31 mouse cellular contexts compared by ENCODE assay signal in genomic region chr4:101889377-101889776, GRCm38 (mm10). TPM values are rescaled to one million over a fixed set of nuclear protein-coding genes. Genes with fewer than 3 reads are reported as not detected.
DNase-seq lines count a peak whose midpoint lies in the region; ATAC-seq and TF ChIP-seq lines count a peak whose summit lies in the region.
"Had no signal": no experiment of that assay in that cellular context is flagged by ENCODE, and none has a peak within 500 bp of the region (broad histone marks: within the 10 kb centered on the region; RNA-seq: fewer than 3 reads in every experiment).

No protein-coding gene starts in this region.

- in situ Hi-C loops in ES-E14 (cut with MboI; ENCODE audit: low sequenced_read_pairs in 2 of 2, unreplicated experiment in 2 of 2), result no loop called here

- H3K9ac ChIP-seq in ES-Bruce4 (ENCODE audit: low read depth, poor library complexity, severe bottlenecking) (no peak overlapping the region), ES-E14 (ENCODE audit: insufficient read depth, low read depth, low read length, poor library complexity, severe bottlenecking) (no peak overlapping the region)
- H3K9ac ChIP-seq in hindbrain, embryonic 13.5 days, result no peak overlapping the region
- H3K9ac ChIP-seq in lung, postnatal 0 days (replicated peaks; ENCODE audit: low read depth), result no peak overlapping the region
- H3K9ac ChIP-seq: embryonic facial prominence, embryonic 13.5 days; embryonic facial prominence, embryonic 15.5 days; forebrain, embryonic 12.5 days had no signal

- TF ChIP-seq POLR2A in ES-Bruce4 (IDR thresholded peaks at IDR 0.05; ENCODE audit: insufficient read depth, low read length), result no peak

- DNase-seq in ES-E14 (ENCODE audit: low read depth, low spot score) (peak; percentile 64), WW6 (ENCODE audit: low read depth, low spot score) (peak; percentile 11)
- DNase-seq in lung, postnatal 0 days (ENCODE audit: low spot score), result no peak
- DNase-seq in thymus, postnatal 14 days, result no peak
- DNase-seq: adrenal gland, adult 8-10 months; adrenal gland, postnatal 14 days; adrenal gland, postnatal 36 days; B cell, adult 2 months; cerebellum, adult 11-12 months; cerebellum, adult 2 months; cerebellum, adult 9-10 months; cerebellum, postnatal 10 days; cerebellum, postnatal 36 days; embryo, embryonic 11 days had no signal

- no peak for ATAC-seq in hindbrain, embryonic 13.5 days (ENCODE audit: low FRiP score)
- ATAC-seq in lung, postnatal 0 days, result no peak
- ATAC-seq: activated CD4-positive, CD25-positive, alpha-beta regulatory T cell, adult 4 months; CD4-positive, CD25-positive, alpha-beta regulatory T cell, adult 4 months; forebrain, embryonic 14.5 days; forebrain, embryonic 16.5 days had no signal

- H3K27ac ChIP-seq in ES-Bruce4 (ENCODE audit: insufficient read depth, low read length), result peak overlapping the region; percentile 98
- peak overlapping the region; percentile 54; the same call in 1 of the 2 replicates for H3K27ac ChIP-seq in ES-E14 (ENCODE audit: insufficient read depth, low read depth, low read length, poor library complexity, severe bottlenecking)
- H3K27ac ChIP-seq in hindbrain, embryonic 13.5 days, result no peak overlapping the region
- no peak overlapping the region for H3K27ac ChIP-seq in lung, postnatal 0 days (ENCODE audit: low read length)
- H3K27ac ChIP-seq: embryonic facial prominence, embryonic 13.5 days; embryonic facial prominence, embryonic 15.5 days; forebrain, embryonic 10.5 days; forebrain, embryonic 12.5 days had no signal

- H3K4me3 ChIP-seq in ES-Bruce4 (ENCODE audit: low read depth, low read length) (no peak overlapping the region), ES-E14 (ENCODE audit: insufficient read depth in 1 of 2, low read depth in 1 of 2, low read length in 2 of 2, poor library complexity in 1 of 2, severe bottlenecking in 1 of 2) (no peak overlapping the region)
- H3K4me3 ChIP-seq in hindbrain, embryonic 13.5 days, result no peak overlapping the region
- H3K4me3 ChIP-seq in lung, postnatal 0 days (ENCODE audit: low read depth, low read length), result no peak overlapping the region
- H3K4me3 ChIP-seq: embryonic facial prominence, embryonic 13.5 days; embryonic facial prominence, embryonic 15.5 days; erythroblast, embryonic 14.5 days; forebrain, embryonic 10.5 days; forebrain, embryonic 12.5 days had no signal

- no peak for TF ChIP-seq EP300 in ES-Bruce4 (IDR thresholded peaks at IDR 0.05; ENCODE audit: insufficient read depth, low read depth, low read length)
- TF ChIP-seq EP300 in lung, postnatal 0 days (IDR thresholded peaks at IDR 0.05), result no peak

- peaks cover 5% of the 10 kb centered on the region for H3K4me1 ChIP-seq in ES-Bruce4 (ENCODE audit: control insufficient read depth, insufficient read depth, low read length)
- H3K4me1 ChIP-seq in ES-E14 (ENCODE audit: control insufficient read depth in 2 of 2, insufficient read depth in 2 of 2, low read length in 2 of 2, poor library complexity in 1 of 2), result peaks cover 6 to 12% of the 10 kb centered on the region in 2 experiments
- no peaks in the 10 kb centered on the region for H3K4me1 ChIP-seq in hindbrain, embryonic 13.5 days (replicated peaks)
- H3K4me1 ChIP-seq in lung, postnatal 0 days (ENCODE audit: insufficient read depth, low read depth, low read length), result no peaks in the 10 kb centered on the region
- H3K4me1 ChIP-seq: embryonic facial prominence, embryonic 13.5 days; embryonic facial prominence, embryonic 15.5 days; forebrain, embryonic 10.5 days; forebrain, embryonic 12.5 days had no signal

- H3K4me2 ChIP-seq in hindbrain, embryonic 13.5 days, result no peak overlapping the region
- no peak overlapping the region for H3K4me2 ChIP-seq in lung, postnatal 0 days (replicated peaks; ENCODE audit: low read depth, low read length)
- H3K4me2 ChIP-seq: embryonic facial prominence, embryonic 13.5 days; embryonic facial prominence, embryonic 15.5 days; forebrain, embryonic 12.5 days had no signal

- TF ChIP-seq CTCF in ES-Bruce4 (IDR thresholded peaks at IDR 0.05; ENCODE audit: low read depth, low read length), result no peak
- TF ChIP-seq CTCF in lung, postnatal 0 days (IDR thresholded peaks at IDR 0.05), result no peak

- H3K36me3 ChIP-seq in ES-Bruce4 (ENCODE audit: control insufficient read depth, insufficient read depth, low read length, poor library complexity, severe bottlenecking) (no peaks in the 10 kb centered on the region), ES-E14 (ENCODE audit: control insufficient read depth, insufficient read depth, low read length, poor library complexity, severe bottlenecking) (no peaks in the 10 kb centered on the region)
- no peaks in the 10 kb centered on the region for H3K36me3 ChIP-seq in hindbrain, embryonic 13.5 days
- H3K36me3 ChIP-seq in lung, postnatal 0 days (ENCODE audit: insufficient read depth, low read length), result no peaks in the 10 kb centered on the region
- H3K36me3 ChIP-seq: embryonic facial prominence, embryonic 13.5 days; embryonic facial prominence, embryonic 15.5 days; forebrain, embryonic 10.5 days; forebrain, embryonic 12.5 days had no signal

- H3K27me3 ChIP-seq in ES-Bruce4 (ENCODE audit: control insufficient read depth, insufficient read depth, low read length, poor library complexity, severe bottlenecking), result no peaks in the 10 kb centered on the region
- no peaks in the 10 kb centered on the region for H3K27me3 ChIP-seq in hindbrain, embryonic 13.5 days
- no peaks in the 10 kb centered on the region for H3K27me3 ChIP-seq in lung, postnatal 0 days (replicated peaks; ENCODE audit: insufficient read depth, low read length)
- H3K27me3 ChIP-seq: CH12.LX; embryonic facial prominence, embryonic 13.5 days; embryonic facial prominence, embryonic 15.5 days; forebrain, embryonic 12.5 days had no signal

- peaks cover 35% of the 10 kb centered on the region for H3K9me3 ChIP-seq in ES-Bruce4 (replicated peaks; ENCODE audit: control insufficient read depth, insufficient read depth, low read length, poor library complexity, severe bottlenecking)
- H3K9me3 ChIP-seq in ES-E14 (ENCODE audit: control insufficient read depth, insufficient read depth, low read depth, low read length), result peaks cover 7% of the 10 kb centered on the region; the same call in 1 of the 2 replicates
- no peaks in the 10 kb centered on the region for H3K9me3 ChIP-seq in hindbrain, embryonic 13.5 days
- H3K9me3 ChIP-seq in lung, postnatal 0 days (ENCODE audit: low read length), result no peaks in the 10 kb centered on the region
- H3K9me3 ChIP-seq: embryonic facial prominence, embryonic 13.5 days; embryonic facial prominence, embryonic 15.5 days; forebrain, embryonic 12.5 days had no signal

TF ChIP-seq in ES-E14, 5 proteins besides CTCF, POLR2A, EP300 and RAD21:
- TF ChIP-seq ZC3H11A (IDR thresholded peaks at IDR 0.05; ENCODE audit: borderline replicate concordance, low read depth, low read length), result no peak
- no peak for TF ChIP-seq HCFC1 (IDR thresholded peaks at IDR 0.05; ENCODE audit: borderline replicate concordance, insufficient read depth, low read length)
- TF ChIP-seq MAFK (IDR thresholded peaks at IDR 0.05; ENCODE audit: insufficient read depth, low read depth, low read length), result peak; percentile 37; the same call in 1 of the 2 replicates

RNA-seq across cellular contexts. Expression of gene C130073F10Rik, which starts 4.2 kb away (rescaled TPM):
- 3.7 and 4.9 TPM in 2 replicates for polyA plus RNA-seq in ES-Bruce4 (2011; ENCODE audit: insufficient read depth, insufficient read length, low read depth, missing spikeins)
- total RNA-seq in ES-E14 (2012; rRNA removed), result 4.2 and 8.8 TPM in 2 replicates
- polyA plus RNA-seq in hindbrain, embryonic 13.5 days (2015; fragmentation: Nextera tagmentation; extraction: Ambion mirVana), result not detected in 2 replicates
- not detected in 2 replicates for polyA plus RNA-seq in lung, postnatal 0 days (2015; fragmentation: Nextera tagmentation; extraction: Ambion mirVana)
- total RNA-seq: adrenal gland, adult 18-20 months; adrenal gland, adult 8-10 months; adrenal gland, postnatal 14 days; adrenal gland, postnatal 36 days; CH12.LX; common myeloid progenitor, adult 5-6 weeks; MEL had no signal
- polyA plus RNA-seq: activated CD4-positive, CD25-positive, alpha-beta regulatory T cell, adult 4 months; CD4-positive, CD25-positive, alpha-beta regulatory T cell, adult 4 months; cerebellum, adult 2 months; embryonic facial prominence, embryonic 11.5 days; embryonic facial prominence, embryonic 13.5 days; erythroblast, embryonic 14.5 days; forebrain, embryonic 10.5 days; forebrain, embryonic 12.5 days; forebrain, embryonic 14.5 days; forebrain, embryonic 16.5 days; frontal cortex, adult 2 months had no signal

RNA-seq across cellular contexts. Expression of gene Gm12800, which starts 19.5 kb away (rescaled TPM):
- polyA plus RNA-seq in ES-Bruce4 (2011; ENCODE audit: insufficient read depth, insufficient read length, low read depth, missing spikeins), result 0.42 TPM in 1 of 2 replicates, not detected in the other
- 10.6 and 11.2 TPM in 2 replicates for total RNA-seq in ES-E14 (2012; rRNA removed)
- not detected in 2 replicates for polyA plus RNA-seq in hindbrain, embryonic 13.5 days (2015; fragmentation: Nextera tagmentation; extraction: Ambion mirVana)
- not detected in 2 replicates for polyA plus RNA-seq in lung, postnatal 0 days (2015; fragmentation: Nextera tagmentation; extraction: Ambion mirVana)
- total RNA-seq: adrenal gland, adult 18-20 months; adrenal gland, adult 8-10 months; adrenal gland, postnatal 14 days; adrenal gland, postnatal 36 days; CH12.LX; common myeloid progenitor, adult 5-6 weeks; MEL had no signal
- polyA plus RNA-seq: activated CD4-positive, CD25-positive, alpha-beta regulatory T cell, adult 4 months; CD4-positive, CD25-positive, alpha-beta regulatory T cell, adult 4 months; cerebellum, adult 2 months; embryonic facial prominence, embryonic 11.5 days; embryonic facial prominence, embryonic 13.5 days; embryonic facial prominence, embryonic 15.5 days; erythroblast, embryonic 14.5 days; forebrain, embryonic 10.5 days; forebrain, embryonic 12.5 days; forebrain, embryonic 14.5 days; forebrain, embryonic 16.5 days; frontal cortex, adult 2 months had no signal

RNA-seq across cellular contexts. Expression of gene B020004J07Rik, which starts 45.6 kb away (rescaled TPM):
- not detected in 2 replicates for polyA plus RNA-seq in ES-Bruce4 (2011; ENCODE audit: insufficient read depth, insufficient read length, low read depth, missing spikeins)
- 0.58 and 1.5 TPM in 2 replicates for total RNA-seq in ES-E14 (2012; rRNA removed)
- not detected in 2 replicates for polyA plus RNA-seq in hindbrain, embryonic 13.5 days (2015; fragmentation: Nextera tagmentation; extraction: Ambion mirVana)
- not detected in 2 replicates for polyA plus RNA-seq in lung, postnatal 0 days (2015; fragmentation: Nextera tagmentation; extraction: Ambion mirVana)
- total RNA-seq: adrenal gland, adult 18-20 months; adrenal gland, adult 8-10 months; adrenal gland, postnatal 14 days; adrenal gland, postnatal 36 days; CH12.LX; common myeloid progenitor, adult 5-6 weeks; MEL had no signal
- polyA plus RNA-seq: activated CD4-positive, CD25-positive, alpha-beta regulatory T cell, adult 4 months; CD4-positive, CD25-positive, alpha-beta regulatory T cell, adult 4 months; cerebellum, adult 2 months; embryonic facial prominence, embryonic 11.5 days; embryonic facial prominence, embryonic 13.5 days; embryonic facial prominence, embryonic 15.5 days; erythroblast, embryonic 14.5 days; forebrain, embryonic 10.5 days; forebrain, embryonic 12.5 days; forebrain, embryonic 14.5 days; forebrain, embryonic 16.5 days; frontal cortex, adult 2 months had no signal

RNA-seq across cellular contexts. Expression of gene Gm12794, which starts 50.8 kb away (rescaled TPM):
- polyA plus RNA-seq in ES-Bruce4 (2011; ENCODE audit: insufficient read depth, insufficient read length, low read depth, missing spikeins), result not detected in 2 replicates
- 18.5 and 18.8 TPM in 2 replicates for total RNA-seq in ES-E14 (2012; rRNA removed)
- polyA plus RNA-seq in hindbrain, embryonic 13.5 days (2015; fragmentation: Nextera tagmentation; extraction: Ambion mirVana), result not detected in 2 replicates
- polyA plus RNA-seq in lung, postnatal 0 days (2015; fragmentation: Nextera tagmentation; extraction: Ambion mirVana), result not detected in 2 replicates
- total RNA-seq: adrenal gland, adult 18-20 months; adrenal gland, adult 8-10 months; adrenal gland, postnatal 14 days; adrenal gland, postnatal 36 days; common myeloid progenitor, adult 5-6 weeks; MEL had no signal
- polyA plus RNA-seq: activated CD4-positive, CD25-positive, alpha-beta regulatory T cell, adult 4 months; CD4-positive, CD25-positive, alpha-beta regulatory T cell, adult 4 months; cerebellum, adult 2 months; embryonic facial prominence, embryonic 11.5 days; embryonic facial prominence, embryonic 13.5 days; embryonic facial prominence, embryonic 15.5 days; erythroblast, embryonic 14.5 days; forebrain, embryonic 10.5 days; forebrain, embryonic 12.5 days; forebrain, embryonic 14.5 days; forebrain, embryonic 16.5 days; frontal cortex, adult 2 months had no signal

Comparison
In these comparisons a context has a peak if more than half of its experiments do, and no peak if none do; other contexts are left out.
1. H3K27ac ChIP-seq: peak in ES-Bruce4 (single experiment) and ES-E14 (single experiment); none in hindbrain, embryonic 13.5 days (single experiment) and lung, postnatal 0 days (single experiment).
2. DNase-seq: peak in ES-E14 (single experiment) and WW6 (single experiment); none in lung, postnatal 0 days (single experiment) and thymus, postnatal 14 days (single experiment).